Mouse (Mus musculus) kidney, adult 2 months (tissue): ENCODE measurements around the gene Dgkg.

Experiments used
- CTCF ChIP-seq: fragments of 200-500 bp; conservative IDR thresholded peaks from 2 replicates; pipeline ENCODE4 v1.5.1; 2011; ENCODE audit warnings: low read depth, mild to moderate bottlenecking, control low read depth, low read length, moderate library complexity, mixed read lengths; ENCODE audit not compliant: insufficient read depth, insufficient read length
- POLR2A ChIP-seq: fragments of 200-500 bp; IDR thresholded peaks from one replicate; pipeline ENCODE4 v1.6.1; 2011; ENCODE audit warnings: low read depth, low read length, control low read depth

GRCm38 (mm10) chr16:22515476-22515875 lies 141.5 kb downstream of the Dgkg start:
- TF ChIP-seq CTCF (no peak), POLR2A (no peak)
